Mouse (Mus musculus): ENCODE measurements around the gene Kndc1. TPM values are rescaled to one million over a fixed set of nuclear protein-coding genes. Genes with fewer than 3 reads are reported as not detected.

Kndc1 gene
- total and polyA plus RNA-seq, 3 experiments = 0.47 TPM; not detected in 2

DNA sequence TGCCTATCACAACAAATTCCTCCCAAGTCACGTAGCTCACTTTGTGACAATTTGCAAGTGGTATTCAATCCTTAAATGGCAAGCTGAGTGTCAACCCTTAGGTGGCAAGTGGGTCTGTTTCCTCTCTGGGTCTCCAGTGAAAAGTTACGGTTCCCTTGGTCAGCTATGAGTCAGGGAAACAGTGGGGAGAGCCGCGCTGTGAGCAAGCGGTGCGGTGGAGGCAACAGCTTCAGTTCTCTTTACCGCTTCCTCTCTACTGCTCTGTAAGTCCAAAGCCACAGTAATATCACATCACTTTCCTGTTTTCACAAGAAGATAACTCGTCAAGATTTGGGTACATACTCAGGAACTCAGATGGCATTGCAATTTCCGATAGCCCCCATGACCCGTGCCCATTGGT lies 79.8 kb downstream of the Kndc1 start:
- intact Hi-C loops (cut with DNase I) = no loop called here

DNA sequence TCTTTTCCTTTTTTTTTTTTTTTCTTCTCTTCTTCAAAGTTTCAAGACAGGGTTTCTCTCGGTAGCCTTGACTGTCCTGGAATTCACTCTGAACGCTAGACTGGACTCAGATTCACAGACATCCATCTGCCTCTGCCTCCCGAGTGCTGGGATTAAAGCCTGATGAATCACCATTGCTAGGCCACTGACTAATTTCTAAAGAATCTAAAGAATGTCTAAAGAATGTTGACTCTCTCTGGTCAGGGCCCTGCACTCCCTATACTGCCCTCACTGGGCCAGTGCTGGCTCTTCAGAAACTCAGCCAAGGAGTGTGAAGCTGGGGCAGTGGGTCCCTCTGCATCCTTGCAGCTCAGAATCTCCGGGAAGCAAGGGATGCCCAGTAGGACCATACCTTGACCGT lies 81.0 kb downstream of the Kndc1 start:
- H3K4me1 ChIP-seq (ENCODE audit: control insufficient read depth, insufficient read depth, low read length) = peaks cover 3% of the 10 kb centered on the region
- no peak overlapping the region for H3K9ac ChIP-seq (ENCODE audit: low read depth, low read length)
- no peak for DNase-seq
- WGBS = 45% methylated on average over 5 of the region's 5 CpGs
- H3K79me2 ChIP-seq (replicated peaks; ENCODE audit: control insufficient read depth, insufficient read depth, low read length) = no peaks in the 10 kb centered on the region
- H3K27me3 ChIP-seq (ENCODE audit: control insufficient read depth, insufficient read depth, low read length) = no peaks in the 10 kb centered on the region
- TF ChIP-seq POLR2A (IDR thresholded peaks at IDR 0.05; ENCODE audit: insufficient read depth, low read depth, low read length) = no peak
- TF ChIP-seq CTCF (IDR thresholded peaks at IDR 0.05) = no peak
- TF ChIP-seq EP300 (IDR thresholded peaks at IDR 0.05; ENCODE audit: insufficient read depth, low read depth, low read length) = no peak
- intact Hi-C loops (cut with DNase I) = no loop called here
- no peaks in the 10 kb centered on the region for H3K36me3 ChIP-seq (ENCODE audit: control insufficient read depth, insufficient read depth, low read length)
- no peak overlapping the region for H3K4me3 ChIP-seq
- H3K27ac ChIP-seq = no peak overlapping the region

More for the DNA sequence above, 79.8 kb downstream of the Kndc1 start:
- no peaks in the 10 kb centered on the region for H3K36me3 ChIP-seq (ENCODE audit: control insufficient read depth, insufficient read depth, low read length)
- no peak for TF ChIP-seq POLR2A (IDR thresholded peaks at IDR 0.05; ENCODE audit: insufficient read depth, low read depth, low read length)
- 0 out of 2 replicates have a peak, but pooled peaks have one; percentile 16 for TF ChIP-seq EP300 (IDR thresholded peaks at IDR 0.05; ENCODE audit: insufficient read depth, low read depth, low read length)
- no peak for TF ChIP-seq CTCF (IDR thresholded peaks at IDR 0.05)
- H3K27ac ChIP-seq = no peak overlapping the region
- H3K9ac ChIP-seq (ENCODE audit: low read depth, low read length) = no peak overlapping the region
- peaks cover 3% of the 10 kb centered on the region for H3K4me1 ChIP-seq (ENCODE audit: control insufficient read depth, insufficient read depth, low read length)
- no peaks in the 10 kb centered on the region for H3K27me3 ChIP-seq (ENCODE audit: control insufficient read depth, insufficient read depth, low read length)
- no peaks in the 10 kb centered on the region for H3K79me2 ChIP-seq (replicated peaks; ENCODE audit: control insufficient read depth, insufficient read depth, low read length)
- peak in 1 of 2 experiments; percentile 25 for DNase-seq
- no peak overlapping the region for H3K4me3 ChIP-seq
- WGBS = 56% methylated on average over 10 of the region's 10 CpGs

DNA sequence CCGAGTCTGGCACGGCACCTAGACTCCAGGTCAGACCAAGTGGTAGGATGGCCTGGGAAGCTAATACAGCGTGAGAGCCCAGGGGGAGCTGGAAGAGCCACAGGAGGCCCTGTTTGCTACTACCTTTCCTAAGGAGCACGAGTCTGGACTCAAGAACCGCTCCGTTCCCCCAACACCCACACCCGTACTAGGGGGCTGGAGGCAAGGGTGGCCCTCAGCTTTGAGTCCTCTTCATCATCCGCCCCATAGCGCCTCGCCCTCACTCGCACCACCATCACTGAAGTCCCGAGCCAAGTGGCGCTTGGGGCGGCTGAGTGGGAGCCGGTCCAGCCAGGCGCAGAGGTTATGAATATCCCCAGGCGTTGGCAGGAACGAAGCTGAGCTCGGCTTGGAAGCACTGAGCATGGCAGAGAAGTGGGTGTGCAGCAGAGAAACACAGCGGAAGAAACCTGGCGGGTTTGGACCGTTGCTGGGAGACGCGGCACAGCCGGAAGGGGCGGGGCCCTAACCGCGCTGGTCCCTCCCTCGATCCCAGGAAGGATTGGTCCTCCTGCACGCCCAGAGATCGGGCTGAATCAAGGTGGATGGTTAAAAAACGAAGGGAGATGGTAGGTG lies 83.9 kb downstream of the Kndc1 start, which contains the start of gene 6430531B16Rik:
Gene 6430531B16Rik, minus strand, starts transcription at position 478 of the 615 bp plus-strand sequence.
- no peak for TF ChIP-seq EP300 (IDR thresholded peaks at IDR 0.05; ENCODE audit: insufficient read depth, low read depth, low read length)
- TF ChIP-seq CTCF (IDR thresholded peaks at IDR 0.05) = no peak
- TF ChIP-seq POLR2A (IDR thresholded peaks at IDR 0.05; ENCODE audit: insufficient read depth, low read depth, low read length) = no peak
- Histone ChIP-seq H3K36me3 (ENCODE audit: control insufficient read depth, insufficient read depth, low read length) (no peaks in the 10 kb centered on the region), H3K27ac (no peak within 1 kb of the TSS; the same call in 1 of the 2 replicates), H3K4me3 (peak within 1 kb of the TSS; percentile 53), H3K79me2 (replicated peaks; ENCODE audit: control insufficient read depth, insufficient read depth, low read length) (no peaks in the 10 kb centered on the region), H3K27me3 (ENCODE audit: control insufficient read depth, insufficient read depth, low read length) (no peaks in the 10 kb centered on the region), H3K9ac (ENCODE audit: low read depth, low read length) (no peak within 1 kb of the TSS), H3K4me1 (ENCODE audit: control insufficient read depth, insufficient read depth, low read length) (peaks cover 3% of the 10 kb centered on the region)
- intact Hi-C loops (cut with DNase I) = no loop called here
- 5% methylated on average over 32 of the region's 32 CpGs for WGBS
- peak; percentile 81 to 83 for DNase-seq

DNA sequence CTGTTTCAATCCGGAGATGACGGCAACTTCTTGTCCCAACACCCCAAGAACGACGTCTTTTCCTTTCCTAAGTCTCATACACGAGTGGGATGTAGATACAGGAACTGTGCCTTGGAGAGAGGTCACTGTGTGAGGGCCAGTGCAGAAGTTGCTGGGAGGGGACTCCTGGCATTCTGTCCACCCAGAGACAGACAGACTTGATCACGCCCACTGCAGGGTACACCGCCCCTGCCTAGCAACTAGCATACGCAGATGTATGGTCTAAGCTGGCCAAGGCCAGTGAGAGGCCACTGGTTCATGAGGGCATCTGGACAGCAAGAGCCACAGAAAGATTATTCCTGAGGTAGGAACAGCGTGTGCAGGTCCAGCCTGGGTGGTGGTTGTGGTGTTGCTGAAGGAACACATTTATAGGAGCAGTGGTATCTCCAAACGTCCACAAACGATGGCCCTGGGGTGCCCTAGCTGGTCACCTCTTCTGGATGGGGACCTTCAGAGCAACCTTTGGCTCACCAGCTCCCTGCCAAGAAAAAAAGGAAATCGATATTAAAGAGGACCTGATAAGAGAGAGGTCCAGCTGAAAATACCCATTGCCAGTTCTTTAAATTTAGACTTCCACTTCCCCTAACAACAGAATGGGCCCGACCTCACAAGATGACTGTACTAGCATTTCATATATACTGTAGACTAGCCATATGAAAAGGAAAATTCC lies 84.7 kb downstream of the Kndc1 start:
- no peak overlapping the region; the same call in 1 of the 2 replicates for H3K27ac ChIP-seq
- intact Hi-C loops (cut with DNase I) = no loop called here
- 29% methylated on average over 13 of the region's 13 CpGs for WGBS
- H3K9ac ChIP-seq (ENCODE audit: low read depth, low read length) = no peak overlapping the region
- no peak for TF ChIP-seq POLR2A (IDR thresholded peaks at IDR 0.05; ENCODE audit: insufficient read depth, low read depth, low read length)
- no peak for TF ChIP-seq EP300 (IDR thresholded peaks at IDR 0.05; ENCODE audit: insufficient read depth, low read depth, low read length)
- no peak for TF ChIP-seq CTCF (IDR thresholded peaks at IDR 0.05)
- H3K4me1 ChIP-seq (ENCODE audit: control insufficient read depth, insufficient read depth, low read length) = peaks cover 3% of the 10 kb centered on the region
- no peak for DNase-seq
- H3K4me3 ChIP-seq = peak overlapping the region; percentile 53
- no peaks in the 10 kb centered on the region for H3K27me3 ChIP-seq (ENCODE audit: control insufficient read depth, insufficient read depth, low read length)
- H3K36me3 ChIP-seq (ENCODE audit: control insufficient read depth, insufficient read depth, low read length) = no peaks in the 10 kb centered on the region
- no peaks in the 10 kb centered on the region for H3K79me2 ChIP-seq (replicated peaks; ENCODE audit: control insufficient read depth, insufficient read depth, low read length)

DNA sequence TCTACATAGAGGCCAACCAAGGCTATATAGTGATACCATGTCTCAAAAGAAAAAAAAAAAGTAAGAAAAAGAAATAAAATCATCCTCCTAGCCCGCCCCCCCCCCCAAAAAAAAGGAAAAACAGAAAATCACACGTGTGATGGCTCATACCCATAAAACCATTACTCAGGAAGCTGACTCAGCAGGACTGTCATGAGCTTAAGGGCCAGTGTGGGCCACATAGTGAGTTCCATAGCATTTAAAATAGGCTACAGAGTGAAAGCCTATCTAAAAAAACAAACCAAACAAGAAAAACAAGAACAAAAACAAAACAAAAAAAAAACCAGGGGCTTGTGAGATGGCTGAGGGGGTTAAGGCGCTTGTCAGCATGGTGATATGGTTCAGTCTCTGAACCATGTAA lies 86.3 kb downstream of the Kndc1 start:
- H3K27me3 ChIP-seq (ENCODE audit: control insufficient read depth, insufficient read depth, low read length) = no peaks in the 10 kb centered on the region
- intact Hi-C loops (cut with DNase I) = no loop called here
- no peak overlapping the region for H3K27ac ChIP-seq
- H3K36me3 ChIP-seq (ENCODE audit: control insufficient read depth, insufficient read depth, low read length) = no peaks in the 10 kb centered on the region
- H3K79me2 ChIP-seq (replicated peaks; ENCODE audit: control insufficient read depth, insufficient read depth, low read length) = no peaks in the 10 kb centered on the region
- peaks cover 3% of the 10 kb centered on the region for H3K4me1 ChIP-seq (ENCODE audit: control insufficient read depth, insufficient read depth, low read length)
- DNase-seq = no peak
- TF ChIP-seq POLR2A (IDR thresholded peaks at IDR 0.05; ENCODE audit: insufficient read depth, low read depth, low read length) = no peak
- TF ChIP-seq EP300 (IDR thresholded peaks at IDR 0.05; ENCODE audit: insufficient read depth, low read depth, low read length) = no peak
- no peak for TF ChIP-seq CTCF (IDR thresholded peaks at IDR 0.05)
- H3K4me3 ChIP-seq = no peak overlapping the region
- WGBS = 61% methylated on average over 3 of the region's 3 CpGs
- H3K9ac ChIP-seq (ENCODE audit: low read depth, low read length) = no peak overlapping the region

DNA sequence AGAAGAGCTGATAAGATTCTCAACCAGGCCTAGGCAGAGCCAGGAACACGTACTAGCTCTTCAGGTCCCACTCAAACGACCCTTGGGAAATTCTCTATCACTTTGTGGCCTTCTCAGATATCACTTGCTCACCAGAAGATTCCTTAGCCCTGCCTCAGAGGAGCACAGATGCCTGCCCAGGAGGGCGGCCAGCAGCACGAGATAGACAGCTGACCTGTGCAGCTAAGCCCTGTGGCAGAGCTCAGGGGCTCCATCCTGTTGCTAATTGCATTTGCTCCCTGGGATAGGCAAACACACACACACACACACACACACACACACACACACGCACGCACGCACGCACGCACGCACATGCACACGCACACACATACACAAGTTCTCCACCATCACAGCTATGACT lies 87.6 kb downstream of the Kndc1 start:
- H3K4me1 ChIP-seq (ENCODE audit: control insufficient read depth, insufficient read depth, low read length) = peaks cover 3% of the 10 kb centered on the region
- H3K36me3 ChIP-seq (ENCODE audit: control insufficient read depth, insufficient read depth, low read length) = no peaks in the 10 kb centered on the region
- H3K4me3 ChIP-seq = no peak overlapping the region
- TF ChIP-seq CTCF (IDR thresholded peaks at IDR 0.05) (no peak), POLR2A (IDR thresholded peaks at IDR 0.05; ENCODE audit: insufficient read depth, low read depth, low read length) (no peak)
- intact Hi-C loops (cut with DNase I) = no loop called here
- no peak for DNase-seq
- WGBS = 81% methylated on average over 11 of the region's 11 CpGs
- no peak overlapping the region for H3K27ac ChIP-seq
- no peaks in the 10 kb centered on the region for H3K27me3 ChIP-seq (ENCODE audit: control insufficient read depth, insufficient read depth, low read length)
- H3K9ac ChIP-seq (ENCODE audit: low read depth, low read length) = no peak overlapping the region
- no peaks in the 10 kb centered on the region for H3K79me2 ChIP-seq (replicated peaks; ENCODE audit: control insufficient read depth, insufficient read depth, low read length)

Measured in heart, adult 2 months (tissue).